Mouse (Mus musculus) adrenal gland, adult 18-20 months (tissue): ENCODE results near the gene Ago4. TPM values are rescaled to one million over a fixed set of nuclear protein-coding genes. Genes with fewer than 3 reads are reported as not detected.

Source experiments
- DNase-seq, 2 experiments: peaks; one replicate each; pipeline ENCODE4 v3.0.0; 2021 to 2022; ENCODE audit warnings: low spot score in 2 of 2
- microRNA-seq, 2 experiments: library from miRNA; unstranded; fragments of <30 nt; microRNA quantifications; one replicate each; pipeline ENCODE4 v1.2.0; 2021; ENCODE audit warnings: borderline number of aligned reads in 2 of 2
- total RNA-seq, 2 experiments: library from RNA; stranded (reverse); gene quantifications; 1 replicate in 1 of 2; 2 replicates in 1 of 2; pipeline ENCODE4 v1.2.3; 2021

The Ago4 gene
- total RNA-seq, 2 experiments from 2014 or later = 4.8 to 5.1 TPM

GRCm38 (mm10) chr4:126480288-126480687, 53.0 kb downstream of the Ago4 start:
- DNase-seq = no peak

- no peak for DNase-seq
Observed at GRCm38 (mm10) chr4:126473031-126473430, 60.2 kb downstream of the Ago4 start.

- no peak for DNase-seq
Observed at GRCm38 (mm10) chr4:126469334-126469733, 63.9 kb downstream of the Ago4 start.

- DNase-seq = no peak
Observed at GRCm38 (mm10) chr4:126468925-126469324, 64.3 kb downstream of the Ago4 start.

GRCm38 (mm10) chr4:126468285-126468901, 64.9 kb downstream of the Ago4 start, which contains the start of gene Ago1:
Gene Ago1, minus strand, starts transcription at chr4:126468583.
- peak; percentile 96 for DNase-seq

- peak; percentile 38 to 53 for DNase-seq
Observed at GRCm38 (mm10) chr4:126467721-126468284, 65.5 kb downstream of the Ago4 start.

- DNase-seq = no peak
Observed at GRCm38 (mm10) chr4:126466251-126466750, 67.0 kb downstream of the Ago4 start.

- no peak for DNase-seq
Observed at GRCm38 (mm10) chr4:126465843-126466242, 67.4 kb downstream of the Ago4 start.

- DNase-seq = no peak
Observed at GRCm38 (mm10) chr4:126464892-126465235, 68.4 kb downstream of the Ago4 start.

- no peak for DNase-seq
Observed at GRCm38 (mm10) chr4:126464189-126464891, 68.9 kb downstream of the Ago4 start.

- no peak for DNase-seq
Observed at GRCm38 (mm10) chr4:126455441-126455840, 77.8 kb downstream of the Ago4 start.

- no peak for DNase-seq
Observed at GRCm38 (mm10) chr4:126454547-126455254, 78.6 kb downstream of the Ago4 start.

- no peak for DNase-seq
Observed at GRCm38 (mm10) chr4:126450268-126450667, 83.0 kb downstream of the Ago4 start.

GRCm38 (mm10) chr4:126447126-126447525, 86.1 kb downstream of the Ago4 start:
- DNase-seq = no peak

GRCm38 (mm10) chr4:126444528-126444927, 88.7 kb downstream of the Ago4 start:
- DNase-seq = no peak

Small RNA genes within 50 kb of the gene (microRNA-seq; reads per million reads assigned to microRNA genes)
- 0 reads per million in 2 experiments for gene Mir7119

Other genes starting within 250 kb of the Ago4 start
- 1 to 10 TPM; 2.6 to 2.8 TPM for gene Col8a2, start 246.7 kb downstream of the Ago4 start, total RNA-seq
- gene Adprhl2, start 211.8 kb downstream of the Ago4 start, total RNA-seq = 10 to 100 TPM; 31.0 to 31.2 TPM
- gene Tekt2, start 207.8 kb downstream of the Ago4 start, total RNA-seq = 1 to 10 TPM; 2.8 to 4.5 TPM
- 10 to 100 TPM; 19.6 to 20.3 TPM for gene Ago3, start 103.9 kb downstream of the Ago4 start, total RNA-seq
- 10 to 100 TPM; 25.6 to 36.9 TPM for gene Ago1, start 64.9 kb downstream of the Ago4 start, total RNA-seq
- under 1 TPM; 0.54 to 0.96 TPM for gene Clspn, start 23.5 kb upstream of the Ago4 start, total RNA-seq
- gene 5730409E04Rik, start 76.3 kb upstream of the Ago4 start, total RNA-seq = 10 to 100 TPM; 10.4 to 10.5 TPM
- 100 to 1,000 TPM; 161 to 163 TPM for gene Psmb2, start 144.2 kb upstream of the Ago4 start, total RNA-seq
- not detected for gene Tfap2e, start 202.8 kb upstream of the Ago4 start, total RNA-seq
- gene Ncdn, start 220.0 kb upstream of the Ago4 start, total RNA-seq = 10 to 100 TPM; 32.6 to 34.3 TPM
- 10 to 100 TPM; 33.9 to 39.0 TPM for gene AU040320, start 220.1 kb upstream of the Ago4 start, total RNA-seq